Mouse (Mus musculus) midbrain, embryonic 14.5 days (tissue): ENCODE measurements around the gene Echs1. TPM values are rescaled to one million over a fixed set of nuclear protein-coding genes. Genes with fewer than 3 reads are reported as not detected.
A peak's percentile ranks its signal among the peaks of the same experiment; 100 is the strongest.

Source experiments
- ATAC-seq: fragments of 200-750 bp; cut with Nextera tagmentation; 2 replicates; pipeline ENCODE4 v1.8.0; 2017; ENCODE audit warnings: moderate number of reproducible peaks, moderate library complexity; ENCODE audit not compliant: low FRiP score, low TSS enrichment
- DNase-seq: peaks from one replicate; pipeline ENCODE4 v3.0.0-alpha.2; 2015
- H3K27ac ChIP-seq: fragments of 300-500 bp; sonication (generic); replicated peaks from 2 replicates; pipeline ENCODE4 v1.5.1; 2014; ENCODE audit warnings: mild to moderate bottlenecking, low read depth, low read length, moderate library complexity
- H3K27me3 ChIP-seq: fragments of 300-500 bp; sonication (generic); 2 replicates; pipeline ENCODE4 v1.6.1; 2014; ENCODE audit warnings: low read length, control low read depth, mixed read lengths; ENCODE audit not compliant: control insufficient read depth, insufficient read depth
- H3K36me3 ChIP-seq: fragments of 300-500 bp; sonication (generic); 2 replicates; pipeline ENCODE4 v1.6.1; 2014; ENCODE audit warnings: low read length, control low read depth; ENCODE audit not compliant: control insufficient read depth, insufficient read depth
- H3K4me1 ChIP-seq: fragments of 300-500 bp; sonication (generic); 2 replicates; pipeline ENCODE4 v1.6.1; 2014; ENCODE audit warnings: mild to moderate bottlenecking, antibody characterized with exemption, low read length, control low read depth; ENCODE audit not compliant: control insufficient read depth, insufficient read depth
- H3K4me2 ChIP-seq: fragments of 300-500 bp; sonication (generic); 2 replicates; pipeline ENCODE4 v1.6.1; 2014; ENCODE audit warnings: mild to moderate bottlenecking, low read length, moderate library complexity
- H3K4me3 ChIP-seq: fragments of 300-500 bp; sonication (generic); replicated peaks from 2 replicates; pipeline ENCODE4 v1.5.1; 2014; ENCODE audit warnings: low read depth, low read length
- H3K9ac ChIP-seq: fragments of 300-500 bp; sonication (generic); replicated peaks from 2 replicates; pipeline ENCODE4 v1.6.1; 2014; ENCODE audit warnings: mild to moderate bottlenecking, low read length, moderate library complexity
- H3K9me3 ChIP-seq: fragments of 300-500 bp; sonication (generic); 2 replicates; pipeline ENCODE4 v1.6.1; 2016; ENCODE audit warnings: low read length, control low read depth, mixed read lengths; ENCODE audit not compliant: control insufficient read depth
- WGBS: fragments of 180-500 bp; shearing (Covaris S2); extraction: QIAGEN DNeasy Blood & Tissue Kit; methylation state at CpG from one replicate; pipeline ENCODE4 v1.1.7; 2014; 5-methylcytosine and 5-hydroxymethylcytosine counted together
- polyA plus RNA-seq: library from polyadenylated mRNA; unstranded; fragments of >200 nt; fragmentation: Nextera tagmentation; extraction: Ambion mirVana; gene quantifications from 2 replicates; pipeline ENCODE4 v1.2.1, GENCODE M21; 2014

Gene Echs1
- polyA plus RNA-seq, 1 experiment from 2014 or later, result 129 TPM

DNA sequence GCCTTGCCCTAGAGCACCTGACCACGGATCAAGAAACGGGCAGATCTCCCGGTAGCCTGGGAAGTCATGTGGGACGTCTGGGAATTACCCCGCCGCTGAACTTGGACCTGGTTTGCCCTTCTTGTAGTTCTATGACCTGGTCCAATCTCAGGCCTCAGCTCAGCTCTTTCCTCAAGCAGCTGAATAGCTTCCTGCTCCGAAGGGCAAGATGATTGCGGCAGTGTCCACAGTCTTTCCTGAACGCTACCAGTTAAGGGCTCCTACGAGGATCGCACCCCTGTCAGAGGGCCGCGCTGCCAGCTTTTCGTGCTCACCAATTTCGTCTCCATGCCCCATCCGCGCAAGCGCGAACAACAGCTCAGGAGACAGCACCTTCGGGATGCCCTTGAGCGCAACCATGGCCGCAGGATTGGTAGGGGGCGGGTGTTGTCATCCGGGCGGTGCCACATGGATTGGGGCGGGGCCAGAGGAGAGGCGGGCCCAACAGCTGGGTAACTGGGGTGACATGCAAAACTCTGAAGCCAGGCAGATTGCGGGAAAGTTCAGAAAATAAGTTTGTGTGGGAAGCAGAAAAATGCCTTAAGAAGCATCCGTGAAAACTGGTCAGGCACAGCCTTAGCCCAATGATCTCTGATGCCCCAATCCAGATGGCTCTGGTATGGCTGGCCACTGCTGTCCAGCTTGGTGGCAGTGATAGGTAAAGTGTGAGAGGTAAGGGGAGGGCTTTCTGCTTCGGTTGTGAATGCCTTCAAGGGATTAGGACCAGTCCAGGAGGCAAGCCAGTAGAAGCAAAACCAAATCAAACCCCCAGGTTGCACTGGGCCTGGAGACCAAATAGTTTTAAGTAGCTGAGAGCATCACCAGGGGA is 14.0 kb downstream of the Echs1 start, which contains the start of gene Fuom:
Gene Fuom (minus strand): TSS at position 449 of the 868 bp plus-strand sequence.
- peak within 1 kb of the TSS; percentile 60 for H3K9ac ChIP-seq
- ATAC-seq (peak; percentile 73; the same call in 1 of the 2 replicates), DNase-seq (peak; percentile 80)
- peak within 1 kb of the TSS; percentile 35 for H3K4me3 ChIP-seq
- no peaks in the 10 kb centered on the region for H3K27me3 ChIP-seq
- peak within 1 kb of the TSS; percentile 70 for H3K4me2 ChIP-seq
- under 1% methylated on average over 30 of the region's 30 CpGs for WGBS
- H3K36me3 ChIP-seq, result peaks cover 22% of the 10 kb centered on the region
- H3K4me1 ChIP-seq, result peaks cover 8% of the 10 kb centered on the region
- no peaks in the 10 kb centered on the region for H3K9me3 ChIP-seq
- H3K27ac ChIP-seq, result no peak within 1 kb of the TSS

DNA sequence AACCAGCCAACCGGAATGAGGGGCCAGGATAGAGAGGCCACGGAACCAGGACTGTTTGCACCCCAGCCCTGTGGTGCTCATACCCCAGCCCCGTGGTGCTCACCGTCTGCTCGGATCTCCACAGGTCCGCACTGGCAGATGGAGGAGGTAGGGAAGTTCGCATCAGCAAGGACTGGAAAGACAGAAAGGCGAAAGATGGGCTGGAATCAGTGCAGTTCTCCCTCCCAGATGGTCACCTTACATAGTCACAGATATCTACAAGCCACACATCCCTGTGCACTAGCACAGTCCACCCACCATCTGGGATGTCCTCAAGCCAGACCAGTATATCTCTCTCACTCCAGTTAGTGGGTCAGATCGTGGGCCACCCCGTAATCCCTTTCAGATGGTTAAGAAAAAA is 14.8 kb downstream of the Echs1 start:
- peak overlapping the region; percentile 60; the same call in 1 of the 2 replicates for H3K9ac ChIP-seq
- 68% methylated on average over 10 of the region's 10 CpGs for WGBS
- H3K4me3 ChIP-seq, result peak overlapping the region; percentile 35
- no peak overlapping the region for H3K27ac ChIP-seq
- ATAC-seq (no peak), DNase-seq (no peak)
- peaks cover 8% of the 10 kb centered on the region for H3K4me1 ChIP-seq
- H3K9me3 ChIP-seq, result no peaks in the 10 kb centered on the region
- peaks cover 16% of the 10 kb centered on the region for H3K36me3 ChIP-seq
- H3K4me2 ChIP-seq, result peak overlapping the region; percentile 70
- H3K27me3 ChIP-seq, result no peaks in the 10 kb centered on the region

DNA sequence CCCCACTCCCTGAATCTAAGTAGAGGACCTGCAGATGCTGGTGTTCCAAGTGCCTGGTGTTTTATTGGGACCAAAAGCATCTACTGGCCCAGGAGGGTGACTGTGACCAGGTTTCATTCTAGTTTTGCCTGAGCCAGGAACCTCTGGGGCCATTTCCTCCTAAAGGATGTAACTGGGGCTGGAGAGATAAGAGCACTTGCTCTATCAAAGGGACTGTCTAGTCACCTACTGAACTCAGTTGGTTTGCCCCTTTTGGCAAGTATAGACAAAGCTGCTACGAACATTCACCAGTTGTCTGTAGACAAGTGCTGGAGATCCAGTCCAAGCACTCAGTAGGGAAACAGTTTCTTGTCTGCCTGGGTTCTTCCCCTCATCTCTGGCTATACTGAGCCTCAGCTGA is 17.8 kb downstream of the Echs1 start:
- no peaks in the 10 kb centered on the region for H3K27me3 ChIP-seq
- H3K9ac ChIP-seq, result no peak overlapping the region
- no peaks in the 10 kb centered on the region for H3K9me3 ChIP-seq
- no peak for DNase-seq
- H3K4me3 ChIP-seq, result no peak overlapping the region
- H3K4me2 ChIP-seq, result no peak overlapping the region
- H3K4me1 ChIP-seq, result peaks cover 8% of the 10 kb centered on the region
- ATAC-seq, result no peak
- 85% methylated on average over 1 of the region's 1 CpGs for WGBS
- H3K36me3 ChIP-seq, result no peaks in the 10 kb centered on the region
- no peak overlapping the region for H3K27ac ChIP-seq

DNA sequence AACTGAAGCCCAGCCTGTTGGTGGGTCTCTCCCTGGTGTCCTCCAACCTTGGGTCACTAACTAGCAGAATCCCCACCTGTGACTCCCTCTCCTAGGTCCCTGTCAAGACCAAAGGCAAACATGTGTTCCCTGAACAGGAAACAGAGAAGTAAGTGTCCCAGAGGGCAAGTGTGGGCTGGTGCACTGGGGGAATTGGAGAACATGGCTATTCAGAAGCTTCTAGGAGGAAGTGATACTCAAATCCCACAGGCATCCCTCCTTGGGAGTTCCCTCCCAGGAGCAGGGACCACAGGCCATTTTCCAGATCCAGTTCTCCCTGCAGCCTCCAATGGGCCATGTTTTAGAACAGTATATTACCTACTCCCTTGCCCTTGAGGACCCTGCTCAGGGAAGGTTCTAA is 20.2 kb downstream of the Echs1 start:
- DNase-seq (no peak), ATAC-seq (no peak)
- no peak overlapping the region for H3K27ac ChIP-seq
- no peak overlapping the region for H3K4me3 ChIP-seq
- H3K4me1 ChIP-seq, result no peaks in the 10 kb centered on the region
- no peak overlapping the region for H3K4me2 ChIP-seq
- no peaks in the 10 kb centered on the region for H3K9me3 ChIP-seq
- H3K36me3 ChIP-seq, result no peaks in the 10 kb centered on the region
- no peak overlapping the region for H3K9ac ChIP-seq
- H3K27me3 ChIP-seq, result no peaks in the 10 kb centered on the region

DNA sequence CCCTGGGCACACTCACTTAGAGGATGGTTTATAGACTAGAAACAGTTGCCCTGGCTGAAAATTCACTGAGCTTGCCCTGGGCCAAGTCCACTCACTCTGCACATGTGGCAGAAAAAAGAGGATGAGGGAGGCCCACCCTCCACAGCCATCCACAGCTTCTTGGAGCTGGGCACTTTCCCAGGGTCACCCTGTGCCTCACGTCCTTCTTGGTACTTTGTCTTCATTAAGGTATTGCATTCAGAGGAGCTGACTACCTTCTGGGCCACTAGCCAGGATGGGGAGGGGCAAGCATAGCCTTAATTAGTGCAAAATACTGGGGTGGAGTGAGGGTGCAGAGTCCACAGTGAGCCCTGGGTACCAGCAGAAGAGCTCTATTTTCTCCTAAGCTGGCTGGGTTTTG is 20.7 kb downstream of the Echs1 start:
- no peaks in the 10 kb centered on the region for H3K4me1 ChIP-seq
- no peak overlapping the region for H3K4me3 ChIP-seq
- no peak overlapping the region for H3K27ac ChIP-seq
- H3K4me2 ChIP-seq, result no peak overlapping the region
- WGBS, result 75% methylated on average over 1 of the region's 1 CpGs
- no peak overlapping the region for H3K9ac ChIP-seq
- no peaks in the 10 kb centered on the region for H3K9me3 ChIP-seq
- DNase-seq (no peak), ATAC-seq (no peak)
- H3K27me3 ChIP-seq, result no peaks in the 10 kb centered on the region
- H3K36me3 ChIP-seq, result no peaks in the 10 kb centered on the region

DNA sequence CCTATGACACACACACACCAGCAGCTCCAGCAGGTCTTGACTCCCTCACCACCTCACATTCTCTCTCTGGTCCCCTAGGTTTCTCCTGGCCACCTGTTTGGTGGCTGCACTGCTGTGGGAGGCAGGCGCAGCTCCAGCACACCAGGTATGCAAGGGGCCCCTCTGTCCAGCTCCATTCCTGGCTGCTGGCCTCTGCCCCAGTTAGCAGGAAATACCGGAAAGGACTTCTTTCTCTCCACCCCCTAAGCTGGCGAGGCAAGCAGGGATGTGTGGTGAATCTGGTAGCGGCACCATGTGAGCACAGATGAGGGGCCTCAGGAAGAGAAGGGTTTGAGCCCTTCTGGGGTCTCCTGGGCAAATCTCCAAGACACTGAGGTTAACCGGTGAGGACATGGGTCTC is 21.3 kb downstream of the Echs1 start:
- WGBS, result 67% methylated on average over 5 of the region's 5 CpGs
- H3K27ac ChIP-seq, result no peak overlapping the region
- DNase-seq (no peak), ATAC-seq (no peak)
- H3K4me2 ChIP-seq, result no peak overlapping the region
- no peaks in the 10 kb centered on the region for H3K9me3 ChIP-seq
- H3K27me3 ChIP-seq, result no peaks in the 10 kb centered on the region
- H3K36me3 ChIP-seq, result no peaks in the 10 kb centered on the region
- no peaks in the 10 kb centered on the region for H3K4me1 ChIP-seq
- H3K4me3 ChIP-seq, result no peak overlapping the region
- H3K9ac ChIP-seq, result no peak overlapping the region

DNA sequence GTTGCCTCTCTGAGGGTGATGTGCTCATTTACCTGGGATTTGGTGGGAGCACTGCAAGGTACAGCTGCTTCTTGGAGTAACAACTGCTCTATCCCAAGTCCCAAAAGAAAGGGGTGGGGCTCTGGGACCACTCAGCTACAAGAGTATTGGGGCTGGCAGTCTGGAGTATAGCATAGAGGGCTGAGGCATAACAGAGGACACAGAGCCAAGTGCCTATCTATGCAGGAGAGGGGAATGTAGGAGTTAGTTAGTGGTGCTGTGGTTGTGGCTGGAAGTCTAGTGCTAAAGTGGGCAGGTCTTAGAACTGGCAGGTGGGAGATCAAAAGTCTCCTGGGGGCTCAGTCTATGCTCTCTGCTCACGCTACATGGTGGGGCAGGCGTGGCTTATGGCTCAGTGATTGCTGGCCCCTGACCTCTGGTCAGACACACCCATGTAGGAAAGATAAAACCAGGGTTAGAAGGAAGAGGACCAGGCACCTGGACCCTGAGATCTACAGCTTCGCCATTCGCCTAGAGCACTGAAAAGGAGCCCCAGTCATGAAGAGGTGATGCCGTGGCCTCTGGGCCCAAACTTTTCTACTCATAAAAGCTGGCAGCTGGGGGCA is 23.2 kb downstream of the Echs1 start, which contains the start of gene Prap1:
Gene Prap1 (plus strand): TSS at position 472 of the 605 bp plus-strand sequence.
- Histone ChIP-seq H3K27ac (no peak within 1 kb of the TSS), H3K4me2 (no peak within 1 kb of the TSS), H3K9ac (no peak within 1 kb of the TSS), H3K9me3 (no peaks in the 10 kb centered on the region), H3K4me3 (no peak within 1 kb of the TSS), H3K27me3 (no peaks in the 10 kb centered on the region), H3K4me1 (no peaks in the 10 kb centered on the region), H3K36me3 (no peaks in the 10 kb centered on the region)
- 71% methylated on average over 5 of the region's 5 CpGs for WGBS
- ATAC-seq (no peak), DNase-seq (no peak)

DNA sequence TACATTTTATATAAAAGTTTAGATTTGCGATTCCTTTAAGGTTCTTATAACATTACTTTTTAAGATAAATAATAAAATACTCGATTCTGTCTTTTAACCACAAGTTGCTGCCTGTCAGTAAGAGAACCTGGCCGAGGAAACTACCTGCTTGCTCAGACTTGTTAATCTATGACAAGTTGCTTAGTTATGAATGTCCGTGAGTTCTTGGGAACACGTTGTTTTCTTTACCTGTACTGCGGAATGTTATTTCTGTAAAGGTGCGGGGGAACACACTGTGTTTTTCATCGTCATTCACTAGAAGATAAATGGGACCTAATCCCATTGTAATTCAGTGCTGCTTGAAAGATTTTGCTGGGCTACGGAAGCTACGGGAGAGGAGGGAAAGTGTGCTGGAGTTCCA is 25.7 kb downstream of the Echs1 start:
- Histone ChIP-seq H3K4me3 (no peak overlapping the region), H3K9me3 (no peaks in the 10 kb centered on the region), H3K27me3 (no peaks in the 10 kb centered on the region), H3K36me3 (no peaks in the 10 kb centered on the region), H3K9ac (no peak overlapping the region), H3K4me1 (no peaks in the 10 kb centered on the region), H3K27ac (no peak overlapping the region), H3K4me2 (no peak overlapping the region)
- no peak for DNase-seq
- no peak for ATAC-seq
- WGBS, result 66% methylated on average over 10 of the region's 10 CpGs
